Mouse (Mus musculus): Measurements from ENCODE around the gene Bicdl1.
"Not testable (repeated sequence)": the region's sequence is repeated elsewhere in the genome, so short reads cannot be mapped to it uniquely, and the experiment has no call there.

Gene Bicdl1

GRCm38 (mm10) chr5:115731001-115731731 is at the start of gene Bicdl1:
TSS of gene Bicdl1 (minus strand) at chr5:115731621.
- DNase-seq = peak; percentile 67

- DNase-seq = no peak
These were observed 45.5 kb upstream of the Bicdl1 start for GRCm38 (mm10) chr5:115776911-115777310.

- DNase-seq = no peak
These were observed 43.9 kb upstream of the Bicdl1 start for GRCm38 (mm10) chr5:115775350-115775749.

DNA sequence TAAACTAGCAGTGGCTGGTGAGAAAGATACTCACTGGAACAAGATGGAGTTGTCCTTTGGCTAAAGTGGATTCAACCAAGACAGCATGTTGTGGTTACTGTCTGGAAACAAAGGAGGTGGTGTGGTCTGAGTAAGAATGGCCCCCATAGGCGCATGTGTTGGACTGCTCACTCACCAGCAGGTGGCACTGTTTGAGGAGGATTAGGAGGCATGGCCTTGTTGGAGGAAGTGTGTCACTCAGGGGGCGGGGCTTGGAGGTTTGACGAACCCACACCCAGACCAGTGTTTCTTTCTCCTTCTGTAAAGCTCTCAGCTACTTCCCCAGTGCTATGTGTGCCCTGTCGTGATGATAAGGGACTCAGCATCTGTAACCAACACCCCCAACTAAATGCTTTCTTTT is 38.6 kb upstream of the Bicdl1 start:
- DNase-seq = no peak

DNA sequence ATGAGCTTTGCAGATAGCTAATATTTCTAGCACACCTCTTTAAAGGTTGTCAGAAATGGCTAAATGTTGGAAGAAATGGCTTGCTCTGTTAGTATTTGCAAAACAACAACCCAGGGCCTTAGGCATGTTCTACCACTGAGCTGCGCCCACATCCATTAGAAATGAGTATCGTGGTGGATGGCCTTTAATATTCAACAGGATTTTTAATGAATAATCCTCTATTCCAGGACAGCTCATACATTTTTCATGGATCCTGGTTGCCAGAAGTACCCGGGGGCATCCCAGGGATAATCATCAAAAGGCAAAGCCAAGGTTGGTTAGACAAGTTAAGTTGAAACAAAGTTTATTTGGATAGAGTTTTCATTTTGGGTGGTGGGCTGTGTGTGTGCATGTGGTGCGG is 37.7 kb upstream of the Bicdl1 start:
- DNase-seq = no peak

- no peak for DNase-seq
These were observed 35.4 kb upstream of the Bicdl1 start for GRCm38 (mm10) chr5:115766821-115767220.

- no peak for DNase-seq
These were observed 32.6 kb upstream of the Bicdl1 start for GRCm38 (mm10) chr5:115763981-115764380.

DNA sequence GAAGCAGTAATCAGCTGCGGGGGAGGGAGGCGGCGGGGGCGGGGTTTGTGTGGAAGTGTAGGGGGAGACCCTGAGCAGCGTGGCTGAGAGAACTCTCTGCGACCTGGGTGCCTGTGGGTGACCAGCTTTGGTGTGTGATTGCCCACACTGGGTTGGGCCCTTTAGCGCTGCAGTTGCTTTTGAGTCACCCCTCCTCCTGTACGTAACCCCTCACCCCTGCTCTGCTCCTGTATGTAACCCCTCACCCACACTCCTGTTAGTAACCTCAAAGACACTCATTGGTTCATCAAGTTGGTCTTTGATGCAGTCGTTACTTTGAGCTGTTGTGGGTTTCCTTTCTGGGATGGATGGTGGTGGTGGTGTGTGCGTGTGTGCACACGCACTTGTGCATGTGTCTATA is 29.5 kb upstream of the Bicdl1 start:
- no peak for DNase-seq

GRCm38 (mm10) chr5:115758431-115759180 is 27.2 kb upstream of the Bicdl1 start:
- no peak for DNase-seq

DNA sequence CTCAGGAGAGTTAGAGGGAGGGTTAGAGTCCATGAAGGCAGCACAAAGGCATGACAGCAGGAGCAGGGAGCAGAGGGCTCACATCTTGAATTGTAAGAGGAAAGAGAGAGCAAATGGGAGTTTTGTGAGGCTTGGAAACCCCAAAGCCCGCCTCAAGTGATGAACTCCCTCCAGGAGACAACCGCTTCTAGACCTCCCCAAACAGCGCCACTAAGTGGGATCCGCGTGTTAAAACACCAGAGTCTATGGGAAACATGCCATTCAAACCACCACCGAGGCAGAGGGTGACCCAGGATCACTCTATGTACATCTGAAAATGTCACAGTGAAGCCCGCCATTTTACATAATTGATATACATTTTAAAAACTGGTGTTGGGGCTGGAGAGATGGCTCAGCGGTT is 26.1 kb upstream of the Bicdl1 start:
- no peak for DNase-seq

- DNase-seq = no peak
These were observed 24.1 kb upstream of the Bicdl1 start for GRCm38 (mm10) chr5:115755501-115755900.

DNA sequence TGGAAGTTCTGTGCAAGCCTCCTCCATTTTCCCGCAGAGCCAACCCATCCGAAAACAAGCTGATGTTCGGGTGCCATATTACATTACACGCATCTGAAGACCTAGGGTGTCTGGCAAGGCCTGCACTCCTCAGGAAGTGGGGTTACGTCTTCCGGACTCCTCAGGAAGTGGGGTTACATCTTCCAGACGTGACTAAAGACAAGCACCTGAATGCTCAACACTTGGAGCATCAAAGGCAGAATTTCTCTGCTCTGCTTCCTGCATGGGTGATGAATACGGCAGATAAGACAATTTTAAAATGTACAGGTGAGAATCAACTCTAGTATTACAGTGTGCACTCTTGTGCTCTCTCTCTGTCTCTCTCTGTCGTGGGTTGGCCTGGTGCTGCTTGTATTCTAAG is 23.4 kb upstream of the Bicdl1 start:
- no peak for DNase-seq

GRCm38 (mm10) chr5:115752883-115753282 is 21.5 kb upstream of the Bicdl1 start:
- no peak for DNase-seq

- not testable (repeated sequence) for DNase-seq
These were observed 20.5 kb upstream of the Bicdl1 start for GRCm38 (mm10) chr5:115751916-115752315.

DNA sequence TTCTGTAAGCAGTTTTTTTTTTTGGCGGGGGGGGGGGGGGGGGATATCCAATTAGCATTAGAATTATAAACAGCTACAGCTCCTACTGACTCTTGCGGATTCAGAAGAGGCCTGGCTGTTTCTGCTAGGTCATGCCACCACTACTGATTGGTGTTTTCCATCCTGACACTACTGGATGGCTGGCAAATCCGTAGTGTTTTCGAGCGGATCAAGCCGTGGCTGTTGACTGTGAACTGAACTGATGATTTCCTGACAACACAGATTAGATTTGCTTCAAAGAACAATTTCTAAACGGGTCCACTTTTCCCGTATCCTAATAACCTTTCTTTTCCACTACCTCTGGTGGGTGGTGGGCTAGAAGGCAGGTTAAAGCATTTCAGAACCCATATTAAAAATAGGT is 16.9 kb upstream of the Bicdl1 start:
- no peak for DNase-seq

DNA sequence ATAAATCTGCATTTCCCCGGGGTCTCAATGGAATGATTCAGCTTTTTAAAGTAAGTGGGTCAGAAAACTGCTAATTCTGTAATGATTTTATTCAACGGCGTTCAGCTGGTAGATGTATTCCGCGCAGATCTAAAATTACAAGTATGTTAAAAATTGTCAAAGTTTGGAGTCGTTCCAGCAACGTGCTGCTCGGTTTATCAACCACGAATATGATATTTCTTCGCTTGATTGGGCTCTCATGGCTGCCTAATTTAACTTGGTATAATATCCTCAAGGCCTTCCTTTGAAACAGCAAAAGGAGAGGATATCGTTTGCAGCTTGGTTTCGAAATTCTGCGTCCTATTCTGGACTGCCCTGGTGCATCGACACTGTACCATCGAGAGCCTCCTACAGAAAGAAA is 13.9 kb upstream of the Bicdl1 start:
- DNase-seq = no peak

- no peak for DNase-seq
These were observed 6.6 kb upstream of the Bicdl1 start for GRCm38 (mm10) chr5:115738032-115738431.

DNA sequence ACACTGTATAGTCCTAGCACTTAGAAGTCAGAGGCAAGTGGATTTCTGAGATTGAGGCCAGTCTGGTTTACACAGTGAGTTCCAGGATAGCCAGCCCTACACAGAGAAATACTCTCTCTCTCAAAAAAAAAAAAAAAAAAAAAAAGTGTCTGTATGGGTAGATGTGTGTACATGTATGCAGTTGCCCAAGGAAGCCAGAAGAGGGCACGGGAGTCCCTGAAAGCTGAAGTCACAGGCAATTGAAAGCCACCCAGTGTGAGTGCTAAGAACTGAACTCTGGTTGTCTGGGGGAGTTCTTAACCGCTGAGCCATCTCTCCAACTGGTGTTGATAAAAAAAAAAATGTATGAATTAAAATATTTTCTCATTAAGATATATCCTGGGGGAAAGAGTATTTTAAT is 3.1 kb upstream of the Bicdl1 start:
- no peak for DNase-seq

- no peak for DNase-seq
These were observed 1.4 kb upstream of the Bicdl1 start for GRCm38 (mm10) chr5:115732849-115733216.

DNA sequence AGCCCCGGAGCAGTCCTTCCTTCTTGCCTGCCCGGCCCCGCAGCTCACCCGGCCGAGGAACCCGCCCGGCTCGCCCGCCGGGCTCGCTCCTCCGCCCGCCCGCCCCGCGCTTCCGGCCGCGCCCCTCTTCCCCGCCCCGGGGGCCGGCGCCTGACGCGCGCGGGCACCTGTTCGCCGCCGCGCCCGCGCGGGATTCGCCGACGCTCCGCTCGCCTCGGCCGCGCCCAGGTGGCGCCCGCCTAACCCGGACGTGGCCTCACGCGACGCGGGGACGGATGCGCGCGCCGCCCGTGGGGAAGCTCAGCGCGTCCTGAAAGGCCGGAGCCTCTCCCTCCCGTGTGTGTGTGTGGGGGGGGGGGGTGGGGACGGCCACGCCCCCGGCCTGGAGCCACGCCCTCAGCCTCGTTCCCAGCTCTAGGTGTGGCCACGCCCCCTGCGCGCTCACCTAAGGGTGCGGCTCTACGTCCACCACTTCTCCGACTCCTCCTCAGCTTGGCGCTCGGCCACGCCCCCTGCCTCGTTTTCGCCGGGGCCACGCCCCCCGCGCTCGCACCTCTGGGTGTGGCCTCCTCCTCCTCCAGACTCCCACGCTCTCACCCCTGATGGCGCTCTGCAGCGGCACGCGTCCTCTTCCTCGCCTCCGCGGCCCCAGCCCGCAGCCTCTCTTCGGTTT is 891 bp upstream of the Bicdl1 start:
- DNase-seq = peak; percentile 97

GRCm38 (mm10) chr5:115731732-115732175 is 333 bp upstream of the Bicdl1 start:
- peak; percentile 16 for DNase-seq

GRCm38 (mm10) chr5:115730314-115730713 is 1.1 kb downstream of the Bicdl1 start:
- no peak for DNase-seq

DNA sequence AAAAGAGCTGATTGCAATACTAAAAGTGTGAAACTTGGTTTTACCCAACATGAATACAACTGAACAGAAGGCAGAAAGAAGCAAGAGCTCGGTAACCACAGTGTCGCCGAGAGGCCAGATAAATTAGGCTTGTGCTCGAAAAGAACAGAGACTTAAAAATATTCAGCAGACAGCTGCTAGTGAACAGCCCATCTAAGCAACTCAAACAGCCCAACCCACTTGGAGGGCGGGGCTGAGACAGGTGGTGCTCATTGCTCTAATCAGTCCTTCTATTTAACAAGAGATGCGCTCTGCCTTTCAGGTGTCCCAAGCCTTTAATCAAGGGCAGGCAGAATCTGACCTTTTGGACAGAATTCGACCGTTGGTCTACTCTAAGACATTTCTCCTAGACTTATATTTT is 4.8 kb downstream of the Bicdl1 start:
- no peak for DNase-seq

- no peak for DNase-seq
These were observed 5.4 kb downstream of the Bicdl1 start for GRCm38 (mm10) chr5:115726019-115726418.
